Mouse (Mus musculus) ES-Bruce4 (cell line): ENCODE results near the gene Dlg3. TPM values are rescaled to one million over a fixed set of nuclear protein-coding genes. Genes with fewer than 3 reads are reported as not detected.

Experiments used
- H3K27ac ChIP-seq: 2 replicates; pipeline ENCODE4 v1.5.1; 2012; ENCODE audit warnings: low read length, inconsistent platforms; ENCODE audit not compliant: insufficient read depth
- H3K27me3 ChIP-seq: 2 replicates; pipeline ENCODE4 v1.6.1; 2012; ENCODE audit warnings: mild to moderate bottlenecking, low read length, inconsistent platforms; ENCODE audit not compliant: control insufficient read depth, poor library complexity, insufficient read depth, severe bottlenecking
- H3K36me3 ChIP-seq: 2 replicates; pipeline ENCODE4 v1.6.1; 2012; ENCODE audit warnings: inconsistent platforms, mild to moderate bottlenecking, low read length, moderate library complexity; ENCODE audit not compliant: control insufficient read depth, poor library complexity, insufficient read depth, severe bottlenecking
- H3K4me1 ChIP-seq: one replicate; pipeline ENCODE4 v1.8.1; 2011; ENCODE audit warnings: low read length; ENCODE audit not compliant: control insufficient read depth, insufficient read depth
- H3K4me3 ChIP-seq: 2 replicates; pipeline ENCODE4 v1.5.1; 2011; ENCODE audit warnings: low read depth, mild to moderate bottlenecking, low read length
- H3K9ac ChIP-seq: 2 replicates; pipeline ENCODE4 v1.6.1; 2012; ENCODE audit warnings: low read depth, mild to moderate bottlenecking, inconsistent platforms; ENCODE audit not compliant: poor library complexity, severe bottlenecking
- H3K9me3 ChIP-seq: replicated peaks from 2 replicates; pipeline ENCODE4 v1.6.1; 2012; ENCODE audit warnings: mild to moderate bottlenecking, low read length, inconsistent platforms; ENCODE audit not compliant: control insufficient read depth, poor library complexity, insufficient read depth, severe bottlenecking
- CTCF ChIP-seq: IDR thresholded peaks from one replicate; pipeline ENCODE4 v1.8.1; 2011; ENCODE audit warnings: low read depth, low read length
- EP300 ChIP-seq: IDR thresholded peaks from 2 replicates; pipeline ENCODE4 v1.6.1; 2011; ENCODE audit warnings: low read depth, low read length; ENCODE audit not compliant: insufficient read depth
- POLR2A ChIP-seq: IDR thresholded peaks from one replicate; pipeline ENCODE4 v1.8.1; 2011; ENCODE audit warnings: low read length; ENCODE audit not compliant: insufficient read depth
- polyA plus RNA-seq: library from polyadenylated mRNA; stranded (reverse); fragments of >200 nt; gene quantifications from 2 replicates; pipeline ENCODE4 v1.2.4, GENCODE M21; 2011; ENCODE audit warnings: low read depth; ENCODE audit not compliant: missing spikeins, insufficient read depth, insufficient read length

Dlg3 gene
- polyA plus RNA-seq, 1 experiment: 40.3 TPM

DNA sequence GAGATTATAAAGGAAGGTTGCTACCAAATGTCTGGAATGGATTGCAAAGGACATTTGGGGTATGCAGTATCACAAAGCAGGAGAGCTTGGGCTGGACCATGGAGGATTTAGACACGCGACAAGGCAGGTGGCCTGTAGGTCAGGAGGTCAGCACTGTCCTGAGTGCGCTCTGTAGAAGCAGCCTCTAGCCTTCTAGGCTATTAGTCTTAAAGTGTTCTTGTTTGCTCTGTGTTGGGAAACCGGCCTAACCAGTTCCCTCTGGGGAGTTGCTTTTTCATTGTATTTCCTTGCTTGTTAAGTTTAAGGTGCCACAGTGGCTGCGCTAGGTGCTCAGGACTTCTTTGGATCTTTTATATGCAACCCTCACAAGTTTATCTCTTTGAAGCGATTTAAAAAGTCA lies 34.5 kb downstream of the Dlg3 start:
- Histone ChIP-seq H3K27ac (peak overlapping the region; percentile 85), H3K36me3 (peaks cover under 1% of the 10 kb centered on the region; the same call in 1 of the 2 replicates), H3K4me3 (no peak overlapping the region), H3K9ac (no peak overlapping the region), H3K27me3 (no peaks in the 10 kb centered on the region), H3K4me1 (peaks cover 2% of the 10 kb centered on the region), H3K9me3 (no peaks in the 10 kb centered on the region)
- no peak for TF ChIP-seq POLR2A
- 0 out of 2 replicates have a peak, but pooled peaks have one; percentile 63 for TF ChIP-seq EP300
- TF ChIP-seq CTCF: no peak

DNA sequence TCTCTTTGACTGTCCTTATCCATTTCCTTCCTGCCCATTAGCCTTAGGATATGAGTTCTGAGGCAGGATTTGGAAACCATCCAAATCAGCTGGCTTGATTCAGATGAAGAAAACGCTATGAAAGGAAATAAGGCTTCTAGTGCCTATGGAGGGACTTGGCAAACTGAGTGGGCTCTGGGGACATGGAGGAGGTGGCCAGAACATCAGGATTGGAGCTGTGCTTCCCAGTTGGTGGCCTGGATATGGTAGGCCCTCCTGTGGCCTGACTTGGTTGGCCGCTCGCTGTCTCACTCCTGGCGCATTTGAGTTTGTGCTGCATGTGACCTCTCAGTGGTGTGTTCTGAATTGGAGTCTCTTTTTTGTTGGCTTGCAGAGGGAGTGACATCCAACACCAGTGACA lies 43.6 kb downstream of the Dlg3 start:
- Histone ChIP-seq H3K36me3 (peaks cover 3% of the 10 kb centered on the region), H3K27me3 (no peaks in the 10 kb centered on the region), H3K9me3 (no peaks in the 10 kb centered on the region), H3K4me1 (no peaks in the 10 kb centered on the region), H3K4me3 (no peak overlapping the region), H3K27ac (no peak overlapping the region), H3K9ac (no peak overlapping the region)
- TF ChIP-seq EP300: no peak
- TF ChIP-seq POLR2A: no peak
- no peak for TF ChIP-seq CTCF

DNA sequence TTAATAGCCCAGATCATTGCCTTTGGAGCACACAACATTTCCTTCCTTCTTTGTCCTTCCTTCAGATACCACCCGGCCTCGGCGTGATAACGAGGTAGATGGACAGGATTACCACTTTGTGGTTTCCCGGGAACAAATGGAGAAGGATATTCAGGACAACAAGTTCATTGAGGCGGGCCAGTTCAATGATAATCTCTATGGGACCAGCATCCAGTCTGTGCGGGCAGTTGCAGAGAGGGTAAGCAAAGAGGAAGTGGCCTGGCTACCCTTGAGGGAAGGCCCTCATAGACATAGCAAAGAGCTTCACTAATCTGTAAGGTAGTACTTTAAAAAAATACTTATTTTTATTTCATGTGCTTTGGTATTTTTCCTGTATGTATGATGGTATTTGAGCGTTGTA lies 46.6 kb downstream of the Dlg3 start:
- Histone ChIP-seq H3K27ac (no peak overlapping the region), H3K4me3 (no peak overlapping the region), H3K4me1 (no peaks in the 10 kb centered on the region), H3K9ac (no peak overlapping the region), H3K36me3 (peaks cover 4% of the 10 kb centered on the region), H3K27me3 (no peaks in the 10 kb centered on the region), H3K9me3 (no peaks in the 10 kb centered on the region)
- TF ChIP-seq EP300: no peak
- no peak for TF ChIP-seq CTCF
- TF ChIP-seq POLR2A: no peak

DNA sequence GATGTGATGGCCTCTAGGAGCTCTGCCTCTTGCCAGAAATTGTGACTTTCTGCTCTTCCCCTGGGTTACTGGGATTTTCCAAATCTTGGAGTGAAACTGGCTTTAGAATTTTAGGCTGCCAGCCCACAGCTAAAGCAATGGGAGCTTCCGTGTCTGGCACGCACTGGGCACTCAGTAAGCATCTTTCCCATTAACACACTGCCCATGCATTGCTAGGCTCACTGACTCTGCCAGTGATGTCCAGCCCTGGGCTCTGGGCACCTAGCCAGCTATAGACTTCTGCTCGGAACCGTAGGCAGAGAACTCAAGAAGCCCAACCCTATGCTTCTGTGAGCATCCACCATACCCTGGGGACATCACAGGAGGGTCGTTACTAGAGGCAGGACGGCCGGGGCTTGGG lies 48.2 kb downstream of the Dlg3 start:
- TF ChIP-seq CTCF (no peak), EP300 (no peak), POLR2A (no peak)
- Histone ChIP-seq H3K27me3 (no peaks in the 10 kb centered on the region), H3K4me1 (no peaks in the 10 kb centered on the region), H3K27ac (no peak overlapping the region), H3K36me3 (peaks cover 4% of the 10 kb centered on the region), H3K4me3 (no peak overlapping the region), H3K9ac (no peak overlapping the region), H3K9me3 (no peaks in the 10 kb centered on the region)

DNA sequence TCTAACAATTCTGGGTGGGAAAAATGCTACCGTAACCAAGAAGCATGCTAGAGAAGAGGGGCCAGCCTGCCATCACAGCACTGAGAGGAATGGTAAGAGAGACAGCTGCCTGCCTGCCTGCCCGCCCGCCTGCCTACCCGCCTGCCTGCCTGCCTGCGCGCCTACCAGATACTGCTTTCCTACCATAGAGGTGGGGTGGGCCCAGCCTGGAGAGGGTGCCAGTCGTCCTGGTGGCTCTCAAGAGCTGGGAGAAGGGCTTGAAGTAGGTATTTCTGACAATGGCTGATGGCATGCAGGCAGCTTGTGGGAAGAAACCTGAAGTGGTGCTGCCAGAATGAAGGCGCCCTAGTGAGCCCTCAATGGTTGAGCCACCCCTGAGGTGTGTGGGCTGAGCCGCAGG lies 51.2 kb downstream of the Dlg3 start:
- Histone ChIP-seq H3K4me3 (no peak overlapping the region), H3K36me3 (peaks cover 4% of the 10 kb centered on the region), H3K9ac (no peak overlapping the region), H3K4me1 (no peaks in the 10 kb centered on the region), H3K9me3 (no peaks in the 10 kb centered on the region), H3K27ac (no peak overlapping the region), H3K27me3 (no peaks in the 10 kb centered on the region)
- TF ChIP-seq EP300 (no peak), CTCF (no peak)

DNA sequence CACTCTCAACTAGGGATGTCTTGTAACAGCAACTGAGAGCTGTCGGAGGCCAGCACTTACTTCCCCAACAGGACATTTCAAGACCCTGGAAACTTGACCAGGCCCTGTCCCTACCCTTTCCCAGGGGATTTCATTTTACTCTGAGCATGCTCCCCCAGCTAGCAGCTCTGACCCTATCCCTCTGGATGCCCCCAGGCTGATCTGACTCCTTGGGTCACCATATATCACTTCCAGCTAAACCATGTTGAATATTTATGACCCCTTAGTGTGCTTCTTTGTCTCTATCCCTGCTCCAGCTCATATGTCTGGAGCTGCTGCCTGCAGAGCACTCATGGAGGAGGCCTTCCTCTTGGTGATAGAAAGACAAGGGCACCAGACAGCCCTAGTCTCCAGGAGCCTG lies 53.6 kb downstream of the Dlg3 start:
- H3K36me3 ChIP-seq: peaks cover 4% of the 10 kb centered on the region
- H3K27me3 ChIP-seq: no peaks in the 10 kb centered on the region
- no peaks in the 10 kb centered on the region for H3K4me1 ChIP-seq
- no peak overlapping the region for H3K9ac ChIP-seq
- no peaks in the 10 kb centered on the region for H3K9me3 ChIP-seq
- TF ChIP-seq CTCF (no peak), POLR2A (no peak), EP300 (no peak)
- H3K27ac ChIP-seq: no peak overlapping the region
- no peak overlapping the region for H3K4me3 ChIP-seq
